Mouse (Mus musculus) MN1 (cell line): Measurements from ENCODE around the gene Myo18a.

Experiments used
- DNase-seq: peaks from one replicate; pipeline ENCODE4 v3.0.0-alpha.2; 2016; ENCODE audit warnings: low spot score

Myo18a gene

DNA sequence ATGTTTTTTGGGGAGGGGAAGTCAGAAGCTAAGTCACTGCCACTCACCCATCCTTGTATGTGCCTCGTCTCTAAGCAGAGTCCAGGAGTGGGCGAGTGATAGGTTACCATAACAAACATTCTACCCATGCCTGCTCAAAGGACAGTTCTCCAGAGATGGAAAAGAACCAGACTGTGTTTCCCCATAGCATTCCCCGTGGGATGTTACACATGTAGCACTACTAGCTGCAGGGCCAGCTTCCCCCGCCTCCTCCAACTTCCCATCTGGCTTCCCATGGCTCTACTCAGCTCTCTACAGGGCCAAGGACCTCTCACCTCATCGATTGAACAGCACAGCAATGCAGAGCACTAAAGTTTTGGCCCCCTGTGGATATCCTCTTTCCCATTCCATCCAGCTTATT, 32.2 kb downstream of the Myo18a start:
- no peak for DNase-seq

DNA sequence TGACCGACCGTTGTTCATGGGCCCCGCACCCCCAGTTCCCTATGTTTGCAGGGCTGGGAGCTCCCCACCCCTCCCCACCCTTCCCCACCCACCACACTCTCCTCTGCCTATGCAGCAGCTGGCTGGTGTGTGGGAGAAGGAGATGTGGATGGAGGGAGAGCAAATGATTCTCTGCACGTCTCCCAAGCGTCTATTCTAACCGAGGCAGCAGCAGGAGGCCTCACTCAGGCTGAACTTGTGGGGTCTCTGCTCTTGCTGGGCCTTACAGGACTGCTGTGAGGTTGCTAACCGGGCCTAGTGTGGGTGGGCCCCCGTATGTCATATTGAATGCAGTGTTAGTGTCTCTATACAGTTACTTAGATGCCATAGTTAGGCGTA, 37.4 kb downstream of the Myo18a start:
- no peak for DNase-seq

DNA sequence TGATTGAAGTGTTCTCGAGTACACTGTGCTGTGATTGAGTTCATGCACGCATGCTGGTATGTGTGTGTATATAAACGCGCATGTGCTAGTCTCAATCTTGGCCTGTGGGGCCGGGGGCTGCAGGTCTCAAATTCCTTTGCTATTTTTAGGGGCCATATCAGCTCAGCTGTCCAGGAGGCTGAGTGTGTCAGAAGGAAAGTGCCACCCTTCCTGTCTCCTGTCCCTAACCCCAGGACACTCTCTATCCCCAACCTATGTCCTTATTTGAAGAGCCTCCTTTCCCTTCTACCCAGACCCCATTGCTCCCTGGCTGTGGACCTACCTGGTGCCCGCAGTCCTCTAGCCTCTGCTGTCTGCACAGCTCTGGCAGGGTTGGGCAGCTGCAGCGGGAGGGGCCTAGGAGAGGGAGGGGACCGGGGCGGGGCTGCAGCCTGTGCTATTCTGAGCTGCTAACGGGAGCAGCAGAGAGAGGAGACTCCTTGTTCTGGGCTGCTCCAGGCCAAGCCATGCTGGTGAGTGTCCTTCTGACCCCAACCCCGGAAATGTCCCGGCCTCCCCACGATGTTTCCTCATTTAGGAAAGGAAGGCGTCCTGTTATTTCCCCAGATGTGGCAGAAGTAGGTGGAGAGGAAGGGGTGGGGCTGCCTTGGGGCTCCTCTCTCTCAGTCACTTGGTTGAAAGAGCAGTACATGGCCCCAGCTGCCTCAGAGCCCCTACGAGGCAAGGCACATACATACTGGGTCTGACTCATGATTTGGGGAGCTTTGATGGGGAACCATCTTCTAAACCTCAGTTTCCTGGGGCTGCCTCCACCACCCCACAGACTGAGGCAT, 38.0 kb downstream of the Myo18a start:
- peak; percentile 38 for DNase-seq

DNA sequence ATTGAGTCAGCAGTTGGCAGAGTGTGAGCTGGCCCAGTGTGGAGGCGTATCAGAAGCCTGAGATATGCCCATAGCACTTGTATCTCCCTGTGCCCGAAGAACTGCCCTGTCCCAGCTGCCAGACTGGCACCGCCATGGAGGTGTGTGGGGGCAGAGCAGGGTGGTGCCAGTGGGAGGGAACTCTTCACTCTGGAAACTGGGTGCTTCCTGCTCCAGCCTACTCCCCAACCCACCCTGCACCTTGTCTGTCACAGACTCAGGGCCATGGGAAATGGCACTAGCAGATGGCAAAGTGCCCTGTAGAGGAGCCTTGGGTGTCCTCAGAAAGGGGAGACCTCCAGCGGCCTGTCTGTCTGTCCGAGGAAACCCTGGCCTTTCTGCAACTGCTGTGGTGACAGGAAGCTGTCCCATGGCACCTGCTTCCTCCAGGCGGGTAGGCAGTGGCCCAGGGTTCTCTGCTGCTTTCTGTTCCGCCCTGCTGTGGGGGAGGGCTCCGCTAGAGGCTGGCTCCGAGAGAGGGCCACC, 39.4 kb downstream of the Myo18a start:
- no peak for DNase-seq

DNA sequence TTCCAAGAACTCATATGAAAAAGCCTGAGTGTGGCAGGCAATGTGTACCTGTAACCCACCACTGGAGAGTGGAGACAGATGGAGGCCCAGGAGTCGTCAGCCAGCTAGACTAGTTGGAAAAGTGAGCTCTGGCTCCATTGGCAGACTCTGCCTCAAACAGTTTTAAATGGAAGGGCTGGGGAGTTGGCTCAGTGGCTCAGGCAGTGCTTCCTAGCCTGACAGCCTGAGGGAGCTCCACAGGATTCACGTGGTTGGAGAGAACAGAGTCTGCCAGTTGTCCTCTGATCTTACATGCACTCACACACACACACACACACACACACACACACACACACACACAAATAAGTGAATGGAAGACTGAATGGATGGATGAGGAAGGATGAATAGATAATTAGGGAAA, 43.2 kb downstream of the Myo18a start:
- DNase-seq = no peak

DNA sequence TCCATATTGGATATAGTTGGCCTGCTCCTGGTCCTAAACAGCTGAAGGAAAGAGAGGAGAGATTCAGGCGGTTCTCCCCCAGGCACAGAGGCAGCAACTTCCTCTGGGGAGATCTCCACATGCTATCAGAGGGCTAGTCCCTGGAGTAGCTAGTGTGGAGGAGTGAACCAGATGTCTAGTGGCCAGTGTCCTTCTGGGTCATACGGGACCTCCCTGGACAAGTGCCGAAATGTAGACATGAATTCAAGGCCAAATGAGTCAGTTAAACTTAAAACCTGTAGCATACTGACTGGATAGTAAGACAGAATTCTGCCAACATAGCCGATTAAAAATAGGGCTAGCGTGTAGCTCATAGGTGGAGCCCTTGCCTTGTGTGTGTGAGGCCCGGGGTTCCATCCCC, 43.8 kb downstream of the Myo18a start:
- no peak for DNase-seq

DNA sequence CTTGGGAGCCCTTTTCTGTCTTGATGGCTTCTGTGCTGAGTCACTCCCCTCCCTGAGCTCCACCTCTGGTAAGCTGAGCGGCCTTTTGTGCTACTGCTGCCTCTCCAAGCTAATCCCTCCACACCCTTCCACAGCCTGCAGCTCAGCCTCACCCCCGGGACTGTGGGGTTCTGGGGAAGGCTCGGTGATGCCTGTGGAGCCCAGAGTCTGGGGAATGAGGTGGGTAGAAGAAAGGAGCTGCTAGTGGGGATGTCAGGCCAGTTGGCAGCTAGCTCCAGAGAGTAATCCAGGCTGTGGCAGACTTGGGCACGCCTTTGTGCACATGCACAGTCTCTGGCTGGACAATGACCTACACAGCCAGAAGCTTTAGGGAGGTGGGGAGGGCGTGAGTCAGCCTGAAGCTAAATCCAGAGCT, 45.0 kb downstream of the Myo18a start:
- DNase-seq = peak; percentile 56

DNA sequence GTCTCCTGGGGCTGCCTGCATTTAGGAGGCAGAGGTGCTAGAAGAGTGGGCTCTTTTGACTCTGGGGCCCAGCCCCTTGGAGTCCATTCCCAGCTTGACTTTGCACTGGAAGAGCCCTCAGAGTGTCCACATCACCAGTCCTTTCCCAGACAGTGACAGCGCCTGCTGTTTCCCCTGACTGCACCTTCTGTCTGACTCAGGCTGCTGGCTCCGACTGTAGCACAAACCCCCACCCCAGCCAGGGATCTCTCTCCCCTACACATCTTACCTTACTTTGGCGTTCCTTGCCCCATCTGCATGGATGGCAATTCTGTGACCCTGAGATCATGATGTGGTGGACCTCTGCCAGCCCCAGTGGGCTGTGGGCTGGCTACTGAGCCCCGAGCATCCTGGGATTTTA, 46.2 kb downstream of the Myo18a start:
- DNase-seq = peak; percentile 27

DNA sequence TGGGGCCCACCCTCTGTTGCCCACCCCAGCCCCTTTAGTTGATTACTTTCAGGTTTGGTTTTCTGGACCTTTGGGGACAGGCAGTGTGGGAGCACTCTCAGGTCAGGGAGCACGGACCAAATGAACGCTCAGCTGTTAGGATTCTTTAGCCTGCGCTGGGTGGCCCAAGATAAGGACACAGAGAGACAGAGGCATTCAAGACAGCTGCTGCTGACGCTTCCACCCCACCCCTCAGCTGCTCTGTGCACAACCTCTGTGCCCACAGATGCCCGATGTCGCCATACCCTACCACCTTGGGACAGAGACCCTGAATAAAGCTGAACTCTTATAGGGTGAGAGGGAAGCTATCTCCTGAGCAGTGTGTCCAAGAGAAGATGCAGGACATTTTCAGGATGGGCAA, 47.0 kb downstream of the Myo18a start:
- DNase-seq = no peak

DNA sequence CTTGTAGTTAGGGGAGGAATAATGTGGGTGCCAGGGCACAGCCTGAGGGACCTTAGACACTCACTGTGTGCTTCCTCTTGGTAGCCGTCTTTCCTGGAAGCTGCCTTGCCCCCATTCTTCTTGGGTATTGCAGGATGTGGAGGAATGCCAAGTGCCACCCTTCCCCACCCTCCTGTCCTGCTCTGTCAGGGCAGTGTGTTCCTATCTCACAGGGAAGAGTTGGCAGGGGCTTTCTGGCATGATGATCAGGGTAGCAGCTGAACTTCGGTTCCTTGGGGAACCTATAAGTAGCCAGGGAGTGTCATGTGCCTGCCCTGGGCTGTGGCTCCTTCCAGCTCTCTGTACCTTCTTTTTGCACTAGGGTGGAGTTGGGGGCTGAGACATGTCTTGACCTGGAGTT, 50.9 kb downstream of the Myo18a start:
- DNase-seq = no peak

DNA sequence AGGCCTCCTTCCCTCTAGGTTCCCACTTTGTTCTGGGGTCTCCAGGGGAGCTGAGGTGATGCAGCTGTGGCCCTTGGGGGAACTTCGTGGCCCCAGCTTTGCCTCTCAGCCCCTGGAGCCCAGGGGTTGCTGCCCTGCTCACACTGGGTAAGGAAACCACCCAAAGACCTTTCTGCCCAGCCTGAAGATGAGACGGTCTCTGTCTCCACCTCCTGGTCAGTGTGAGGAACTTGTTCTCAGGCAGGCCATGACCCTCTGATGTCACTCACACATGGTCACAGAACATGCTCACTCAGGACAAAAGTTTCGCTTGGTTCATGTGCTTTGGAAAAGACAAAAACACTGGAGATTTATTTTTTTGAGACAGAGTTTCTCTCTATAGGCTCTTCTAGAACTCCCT, 53.0 kb downstream of the Myo18a start:
- peak; percentile 84 for DNase-seq

DNA sequence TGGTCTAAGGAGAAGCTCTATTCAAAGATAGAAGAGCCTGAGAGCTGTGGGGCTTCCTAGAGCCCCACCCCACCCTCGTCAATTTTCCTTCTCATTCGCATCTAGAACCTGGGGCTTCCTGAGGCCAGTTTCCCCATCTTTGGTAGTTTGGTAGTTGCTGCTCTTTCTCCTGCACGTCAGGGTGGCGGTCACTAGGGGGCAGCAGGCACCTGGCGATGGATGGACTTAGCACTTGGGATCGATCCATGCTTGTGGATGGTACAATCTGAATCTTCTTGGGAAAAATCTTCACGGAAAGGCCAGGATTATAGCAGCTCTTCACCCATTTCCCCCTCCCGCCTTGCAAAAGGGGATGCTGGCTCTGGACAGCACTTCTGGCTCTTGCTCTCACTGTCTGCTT, 58.6 kb downstream of the Myo18a start:
- peak; percentile 49 for DNase-seq

DNA sequence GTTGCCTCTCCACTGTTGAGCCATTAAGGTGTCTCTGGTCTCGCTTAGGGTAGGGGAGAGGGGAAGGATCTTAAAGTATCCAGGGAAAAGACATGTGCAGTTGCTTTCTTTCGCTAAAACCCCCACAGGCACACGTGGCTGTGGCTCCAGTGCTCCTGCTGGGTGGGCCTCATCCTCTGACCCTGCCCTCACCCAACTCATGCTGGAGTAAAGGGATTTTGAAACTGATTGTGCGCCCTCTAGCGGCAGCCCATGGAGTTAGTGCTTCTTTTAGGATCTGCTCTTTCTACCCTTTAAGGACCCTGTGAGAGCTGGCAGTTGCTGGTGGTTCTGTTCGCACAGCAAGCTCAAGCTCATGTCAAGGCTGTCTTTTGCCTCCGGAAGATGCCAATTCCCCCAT, 59.7 kb downstream of the Myo18a start:
- peak; percentile 63 for DNase-seq

DNA sequence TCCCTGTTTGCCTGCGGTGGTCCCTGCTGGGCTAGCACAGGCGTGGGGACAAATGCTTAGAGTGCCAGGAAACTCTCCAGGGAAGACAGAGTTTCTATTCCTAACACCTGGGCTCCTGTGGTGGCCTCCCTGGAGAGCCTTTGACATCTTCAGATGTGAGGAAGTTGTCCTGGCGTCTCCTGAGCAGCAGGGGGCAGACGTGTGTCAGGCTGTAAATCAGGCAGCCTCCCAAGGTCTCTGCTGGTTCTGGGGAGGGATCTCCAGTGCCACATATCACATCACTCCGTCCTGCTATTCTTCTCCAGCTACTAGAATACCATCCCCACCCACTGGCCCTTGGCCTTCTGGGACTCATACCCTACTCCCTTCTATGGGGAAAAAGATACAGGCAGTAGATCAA, 62.8 kb downstream of the Myo18a start:
- DNase-seq = peak; percentile 79

DNA sequence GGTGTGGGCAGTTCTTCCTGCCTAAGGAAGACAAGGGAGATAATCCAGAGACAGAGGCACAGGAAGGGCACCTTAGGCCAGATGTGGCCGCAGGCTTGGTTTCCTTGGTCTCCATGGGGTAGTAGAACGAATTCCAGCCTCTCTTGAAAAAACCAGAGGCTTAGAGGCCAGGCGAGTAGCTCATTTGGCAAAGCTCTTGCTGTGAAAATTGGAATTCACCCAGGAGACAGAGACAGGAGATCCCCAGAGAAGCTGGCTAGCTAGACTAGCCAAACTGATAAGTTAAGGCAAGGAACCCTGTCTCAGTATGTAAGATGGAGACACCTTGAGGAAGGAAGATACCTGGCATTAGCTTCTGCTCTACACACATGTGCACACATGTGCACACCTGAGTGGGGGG, 63.3 kb downstream of the Myo18a start:
- peak; percentile 76 for DNase-seq

DNA sequence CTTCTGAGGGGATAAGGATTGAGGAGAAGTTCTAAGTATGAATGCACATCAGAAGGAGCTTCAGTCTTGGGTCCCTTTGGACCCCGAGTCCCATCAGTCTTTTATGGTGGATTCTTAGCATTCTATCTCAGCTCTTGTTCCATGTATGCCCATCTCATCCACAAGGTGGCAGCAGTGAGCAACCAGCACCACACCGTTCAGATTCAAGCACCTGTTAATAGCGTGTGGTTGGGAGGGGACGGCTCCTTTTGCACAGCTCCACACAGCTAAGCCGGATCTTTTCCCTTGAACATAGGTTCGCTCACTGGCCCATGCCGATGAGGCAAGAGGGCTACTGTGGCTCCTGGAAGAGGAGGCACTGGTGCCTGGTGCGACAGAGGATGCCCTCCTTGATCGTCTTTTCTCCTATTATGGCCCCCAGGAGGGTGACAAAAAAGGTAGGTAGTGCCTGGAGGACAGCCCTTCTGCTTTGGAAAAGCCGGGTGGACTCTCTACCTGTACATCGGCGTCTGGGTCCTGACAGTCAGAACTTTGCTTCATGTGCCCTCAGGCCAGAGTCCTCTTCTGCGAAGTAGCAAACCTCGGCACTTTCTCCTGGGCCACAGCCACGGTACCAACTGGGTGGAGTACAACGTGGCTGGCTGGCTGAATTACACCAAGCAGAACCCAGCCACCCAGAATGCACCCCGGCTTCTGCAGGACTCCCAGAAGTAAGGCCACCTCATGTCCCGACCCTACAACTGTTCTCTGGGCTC, 64.4 kb downstream of the Myo18a start:
- DNase-seq = peak; percentile 77

DNA sequence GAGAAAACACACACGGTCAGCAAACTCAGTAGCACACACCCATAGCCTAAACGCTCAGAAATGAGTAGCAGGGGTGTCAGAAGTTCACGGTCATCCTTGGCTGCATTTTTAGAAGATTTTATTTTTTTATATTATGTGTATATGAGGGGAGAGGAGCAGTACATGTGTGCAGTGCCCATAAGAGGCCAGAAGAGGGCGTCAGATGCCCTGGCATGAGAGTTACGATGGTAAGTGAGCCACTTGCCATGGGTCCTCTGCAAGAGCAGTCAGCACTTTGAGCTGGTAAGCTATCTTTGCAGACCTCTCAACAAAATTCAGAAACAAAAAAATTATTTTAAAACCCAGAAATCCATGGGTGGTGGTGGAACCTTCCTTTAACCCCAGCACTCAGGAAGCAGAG, 65.1 kb downstream of the Myo18a start:
- no peak for DNase-seq

DNA sequence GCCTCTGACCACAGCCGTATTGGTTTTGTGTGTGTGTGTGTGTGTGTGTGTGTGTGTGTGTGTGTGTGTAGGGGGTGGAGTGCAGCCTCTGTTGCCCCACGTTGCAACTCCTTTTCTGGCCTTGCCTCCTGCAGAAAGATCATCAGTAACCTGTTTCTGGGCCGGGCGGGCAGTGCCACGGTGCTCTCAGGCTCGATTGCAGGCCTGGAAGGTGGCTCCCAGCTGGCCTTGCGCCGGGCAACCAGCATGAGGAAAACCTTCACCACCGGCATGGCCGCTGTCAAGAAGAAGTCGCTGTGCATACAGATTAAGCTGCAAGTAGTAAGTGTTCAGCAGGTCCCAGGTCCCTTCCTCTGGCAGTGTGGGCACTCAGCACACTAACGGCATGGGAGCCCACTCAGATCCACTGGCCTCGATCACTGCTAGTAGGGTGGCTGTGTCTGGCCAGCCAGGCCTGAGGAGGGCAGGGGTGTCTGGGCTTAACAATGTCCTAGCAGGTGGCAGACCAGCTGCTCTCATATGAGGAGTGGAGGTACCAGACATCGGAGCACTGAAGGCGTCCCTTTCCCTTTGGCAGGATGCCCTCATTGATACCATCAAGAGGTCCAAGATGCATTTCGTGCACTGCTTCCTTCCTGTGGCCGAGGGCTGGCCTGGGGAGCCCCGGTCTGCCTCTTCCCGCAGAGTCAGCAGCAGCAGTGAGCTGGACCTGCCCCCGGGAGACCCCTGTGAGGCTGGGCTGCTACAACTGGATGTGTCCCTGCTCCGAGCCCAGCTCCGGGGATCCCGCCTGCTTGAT, 66.2 kb downstream of the Myo18a start:
- DNase-seq = peak; percentile 81

DNA sequence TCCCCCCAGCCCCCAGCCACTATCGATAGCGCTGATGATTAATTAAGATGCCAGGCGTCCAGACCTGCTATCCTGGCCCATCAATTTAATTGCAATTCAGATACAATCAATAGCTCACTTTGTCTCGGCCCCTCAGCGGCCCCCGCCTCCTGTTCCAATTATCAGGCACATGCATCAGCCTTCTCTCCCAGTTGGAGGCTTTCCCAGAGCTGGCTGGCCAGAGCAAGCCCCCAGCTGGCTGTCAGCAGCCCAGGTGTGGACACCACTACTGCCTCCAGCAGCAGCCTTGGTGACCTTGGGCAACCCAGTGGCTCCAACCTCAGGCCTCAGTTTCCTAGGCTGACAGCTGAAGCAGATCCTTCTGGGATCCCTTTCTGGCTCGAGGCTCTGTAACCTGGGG, 67.8 kb downstream of the Myo18a start:
- peak; percentile 73 for DNase-seq

DNA sequence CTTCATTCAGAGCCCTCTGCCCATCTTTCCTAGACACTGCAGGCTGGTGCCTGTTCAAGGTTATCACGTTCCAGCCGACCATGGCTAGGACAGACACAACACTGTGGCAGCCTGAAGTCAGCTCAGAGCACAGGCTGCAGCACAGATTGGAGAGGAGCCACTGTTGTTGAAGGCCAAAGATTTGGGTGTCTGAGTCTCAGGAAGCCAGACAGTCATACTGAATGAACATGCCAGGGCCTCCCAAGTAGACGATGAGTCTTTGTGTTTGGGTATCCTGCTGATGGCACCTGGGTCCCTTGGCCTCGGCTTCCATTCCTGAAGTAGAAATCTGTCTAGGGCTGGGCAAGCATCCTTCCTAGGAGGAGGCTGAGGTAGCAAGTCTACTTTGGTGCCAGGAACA, 69.5 kb downstream of the Myo18a start:
- DNase-seq = no peak

DNA sequence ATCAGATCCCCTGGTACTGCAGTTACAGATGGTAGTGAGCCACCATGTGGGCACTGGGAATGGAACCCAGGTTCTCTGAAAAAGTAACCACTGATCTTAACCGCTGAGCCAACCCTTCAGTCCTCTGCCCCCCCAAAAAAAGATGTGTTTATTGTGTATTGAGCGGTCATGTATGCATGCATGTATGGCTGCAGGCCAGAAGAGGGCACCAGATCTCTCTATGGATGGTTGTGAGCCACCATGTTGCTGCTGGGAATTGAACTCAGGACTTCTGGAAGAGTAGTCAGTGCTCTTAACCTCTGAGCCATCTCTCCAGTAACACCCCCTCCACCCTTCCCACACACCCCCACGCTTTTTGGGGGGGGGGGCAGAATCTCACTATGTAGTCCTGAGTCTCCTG, 72.1 kb downstream of the Myo18a start:
- no peak for DNase-seq

DNA sequence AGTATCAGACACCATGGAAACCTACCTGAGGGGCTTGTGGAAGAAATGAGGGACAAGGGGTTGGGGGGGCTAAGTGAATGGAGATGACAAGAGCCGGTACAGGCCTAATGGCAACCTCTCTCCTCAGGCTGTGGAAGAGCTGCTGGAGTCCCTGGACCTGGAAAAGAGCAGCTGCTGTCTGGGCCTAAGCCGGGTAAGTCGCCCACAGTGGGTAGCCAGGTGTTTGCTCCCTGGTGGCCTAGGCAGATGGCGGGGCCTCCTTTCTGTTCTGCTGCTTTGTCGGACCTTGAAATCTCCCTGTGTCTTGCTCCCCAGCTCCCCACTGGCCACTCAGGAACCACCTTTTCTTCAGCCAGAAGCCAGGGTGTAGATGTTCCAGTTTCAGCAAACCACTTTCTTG, 73.2 kb downstream of the Myo18a start:
- DNase-seq = no peak

DNA sequence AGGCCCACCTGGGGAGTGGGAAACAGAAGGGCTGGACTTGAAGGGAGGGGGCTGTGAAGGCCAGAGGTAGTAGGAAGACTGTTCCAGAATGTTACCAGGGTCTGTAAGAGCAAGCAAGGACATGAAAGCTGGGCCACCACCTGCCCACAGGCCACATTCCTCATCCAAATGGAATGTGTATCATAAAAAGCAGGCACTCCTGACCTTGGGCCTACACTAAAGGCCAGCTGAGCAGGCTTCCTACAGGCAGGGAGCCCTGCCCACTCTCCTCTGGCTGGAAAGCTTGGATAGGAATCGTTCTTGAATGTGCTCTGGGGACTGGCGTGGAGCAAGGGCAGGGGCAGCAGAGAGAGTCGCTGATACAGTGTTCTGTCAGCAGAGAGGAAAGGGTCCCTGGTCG, 73.7 kb downstream of the Myo18a start:
- no peak for DNase-seq
